Mouse (Mus musculus) lung, postnatal 0 days (tissue): ENCODE measurements around the gene Xrcc4.

ENCODE experiments used
- CTCF ChIP-seq: IDR thresholded peaks from 2 replicates; pipeline ENCODE4 v1.5.1; 2016; ENCODE audit warnings: antibody characterized with exemption, mild to moderate bottlenecking
- EP300 ChIP-seq: IDR thresholded peaks from 2 replicates; pipeline ENCODE4 v1.6.1; 2016; ENCODE audit warnings: antibody characterized with exemption, mild to moderate bottlenecking, control low read depth

DNA sequence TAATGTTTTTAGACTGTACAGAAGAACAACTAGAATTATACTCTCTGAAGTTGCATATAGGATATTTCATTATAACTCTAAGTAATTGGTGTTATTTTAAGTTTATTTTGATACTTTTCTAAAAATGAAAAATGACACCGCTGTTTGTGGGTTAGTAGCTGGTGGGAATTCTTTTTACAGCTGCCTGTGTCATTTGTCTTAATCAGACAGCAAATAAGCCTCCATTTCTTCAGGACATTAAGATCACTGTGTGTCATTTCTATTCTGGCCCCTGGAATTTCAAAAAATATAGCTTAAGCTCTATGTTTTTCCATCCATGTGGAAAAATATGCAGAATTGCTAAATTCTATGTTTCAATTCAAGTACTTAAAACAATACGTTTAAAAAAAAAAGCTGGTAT is 287.5 kb downstream of the Xrcc4 start:
- no peak for TF ChIP-seq CTCF
- TF ChIP-seq EP300, result no peak
